Mouse (Mus musculus) thymus, adult 2 months (tissue): Measurements from ENCODE around the gene Alg1.

Source experiments
- CTCF ChIP-seq: fragments of 200-500 bp; IDR thresholded peaks from 2 replicates; pipeline ENCODE4 v1.5.1; 2012; ENCODE audit warnings: mild to moderate bottlenecking, control low read depth, low read length, moderate library complexity, borderline replicate concordance; ENCODE audit not compliant: control insufficient read depth, poor library complexity, insufficient read depth; ENCODE audit errors: extremely low read depth
- POLR2A ChIP-seq: fragments of 200-500 bp; IDR thresholded peaks from 2 replicates; pipeline ENCODE4 v1.6.1; 2012; ENCODE audit warnings: mild to moderate bottlenecking, low read length, control low read depth, moderate library complexity; ENCODE audit not compliant: control insufficient read depth, poor library complexity, insufficient read depth; ENCODE audit errors: extremely low read depth

- no peak for TF ChIP-seq CTCF
- TF ChIP-seq POLR2A = no peak
These were observed 49.3 kb downstream of the Alg1 start for GRCm38 (mm10) chr16:5282686-5283085.
